Mouse (Mus musculus) c-Kit-positive CD71-positive TER-119-positive erythroid progenitor cells, embryonic 14.5 days (primary cell): ENCODE results near the gene P2rx2.

Source experiments
- DNase-seq: peaks from one replicate; pipeline ENCODE4 v3.0.0-alpha.2; 2013; ENCODE audit warnings: low spot score

P2rx2 gene

DNA sequence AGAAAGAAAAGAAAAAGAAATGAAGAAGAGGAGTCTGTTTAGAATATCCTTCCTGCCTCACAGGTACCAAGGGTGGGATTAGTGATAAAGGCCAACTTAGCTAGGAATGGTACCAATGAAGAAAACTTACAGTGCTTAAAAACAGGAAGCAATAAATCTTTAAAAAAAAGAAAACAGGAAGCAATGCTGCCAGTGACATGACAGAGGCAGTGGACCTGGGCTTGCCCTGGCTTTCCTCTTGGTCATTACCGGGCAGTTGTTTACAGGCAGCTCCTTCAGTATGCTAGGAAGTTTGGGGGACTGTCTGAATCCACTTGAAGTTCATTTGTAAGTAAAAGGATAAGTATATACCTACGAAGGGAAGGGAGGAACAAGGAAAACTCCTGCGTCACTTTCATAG lies 12.5 kb downstream of the P2rx2 start:
- no peak for DNase-seq

DNA sequence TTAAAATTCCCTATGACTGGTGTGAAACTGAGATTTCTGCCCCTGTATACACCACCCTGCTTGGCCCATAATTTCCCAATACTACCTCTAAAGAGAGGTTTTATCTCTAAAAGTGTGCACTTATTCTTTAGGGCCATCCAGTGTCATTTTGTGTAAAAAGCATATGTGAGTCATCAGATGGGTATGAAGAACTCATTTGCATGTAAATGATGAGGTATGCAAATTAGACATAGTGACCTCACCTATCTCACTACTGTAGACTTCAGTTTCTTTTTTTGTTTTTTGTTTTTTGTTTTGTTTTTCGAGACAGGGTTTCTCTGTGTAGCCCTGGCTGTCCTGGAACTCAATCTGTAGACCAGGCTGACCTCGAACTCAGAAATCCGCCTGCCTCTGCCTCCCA lies 29.9 kb downstream of the P2rx2 start:
- DNase-seq = no peak

DNA sequence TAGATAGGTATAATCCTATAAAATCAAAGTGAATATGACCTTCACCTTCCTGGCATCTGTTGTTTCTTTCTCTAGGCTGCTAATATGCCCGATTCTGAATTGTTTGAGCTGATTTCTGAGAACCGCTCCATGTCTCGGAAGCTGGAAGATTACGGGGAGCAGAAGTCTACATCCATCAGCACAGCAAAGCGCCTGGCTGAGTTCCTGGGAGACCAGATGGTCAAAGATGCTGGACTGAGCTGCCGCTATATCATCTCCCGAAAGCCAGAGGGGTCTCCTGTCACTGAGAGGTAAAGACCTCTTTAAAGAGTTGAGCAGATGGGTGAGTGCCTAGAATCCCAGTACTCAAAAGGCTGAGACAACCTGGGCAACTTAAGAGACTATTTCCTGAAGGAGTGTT lies 34.2 kb downstream of the P2rx2 start:
- no peak for DNase-seq

DNA sequence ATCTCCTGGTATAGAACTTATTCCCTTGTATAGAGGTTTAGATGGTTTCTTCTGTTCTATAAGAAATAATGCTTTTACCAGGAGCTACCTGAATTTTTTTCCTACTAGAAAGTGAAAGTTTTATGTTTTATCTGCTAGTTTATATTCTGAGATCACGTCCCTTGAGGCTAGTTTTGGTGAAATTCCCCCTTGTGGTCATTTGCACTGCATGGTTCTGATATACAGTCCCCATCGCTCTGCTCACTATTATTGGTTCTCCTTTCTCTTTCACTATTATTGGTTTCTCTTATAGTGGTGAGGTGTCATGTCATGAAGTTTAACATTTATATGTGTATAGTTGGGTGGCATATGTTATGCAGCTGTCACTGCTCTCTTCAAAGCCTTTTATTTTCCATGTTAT lies 42.4 kb downstream of the P2rx2 start:
- no peak for DNase-seq

DNA sequence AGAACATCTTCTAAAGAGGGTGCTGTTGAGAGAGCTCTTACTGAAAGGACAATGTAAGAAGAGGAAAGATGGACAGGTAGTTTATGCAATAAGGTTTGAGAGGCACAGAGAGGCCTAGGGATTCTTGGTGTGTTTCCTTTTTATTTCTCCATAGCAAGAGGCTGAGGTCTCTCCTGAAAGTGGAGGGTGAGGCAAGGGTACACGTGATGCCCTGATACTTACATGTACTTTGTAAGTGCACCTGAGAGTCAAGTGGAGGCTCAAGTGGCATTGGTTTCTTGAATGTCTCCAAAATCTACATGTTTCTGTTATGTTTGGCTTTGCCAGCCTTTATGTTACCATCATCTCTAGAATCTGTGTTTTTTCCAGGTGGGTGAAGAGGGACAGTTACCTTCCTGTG lies 46.4 kb downstream of the P2rx2 start:
- DNase-seq = no peak

DNA sequence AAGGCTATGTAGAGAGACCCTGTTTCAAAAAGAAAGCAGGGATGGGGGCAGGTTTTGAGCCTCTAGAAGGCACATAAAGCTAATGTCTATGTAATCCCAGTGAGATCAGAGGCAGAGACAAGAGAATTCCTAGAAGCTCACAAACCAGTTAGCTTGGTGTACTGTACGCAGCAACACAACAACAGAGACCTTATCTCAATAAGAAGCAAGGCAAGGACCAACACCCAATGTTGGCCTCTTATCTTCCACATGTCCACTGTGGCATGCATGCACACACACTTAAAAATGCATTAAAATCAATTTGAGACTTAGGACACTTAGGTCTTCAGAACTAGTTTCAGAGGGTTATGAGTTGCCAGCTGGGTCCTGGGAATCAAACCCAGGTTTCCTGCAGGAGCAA lies 51.4 kb downstream of the P2rx2 start:
- no peak for DNase-seq
